Mouse (Mus musculus) megakaryocyte-erythroid progenitor cell, adult 5-6 weeks (primary cell): ENCODE results near the gene Rspo4. TPM values are rescaled to one million over a fixed set of nuclear protein-coding genes. Genes with fewer than 3 reads are reported as not detected.

Source experiments
- ATAC-seq: replicated peaks from 2 replicates; pipeline ENCODE4 v1.8.0; 2016; ENCODE audit warnings: mild to moderate bottlenecking, inconsistent platforms; ENCODE audit not compliant: severe bottlenecking, poor library complexity, low FRiP score, low TSS enrichment
- total RNA-seq, 2 experiments: library from RNA; stranded (forward) in 1 of 2; stranded (reverse) in 1 of 2; fragments of 200-1000, 215-1000 nt in 1 of 2; fragments of >200 nt in 1 of 2; fragmentation: Nextera tagmentation in 1 of 2; gene quantifications; 2 replicates each; pipeline ENCODE4 v1.2.3; 2014 to 2017

The Rspo4 gene
- not detected in 2 replicates for total RNA-seq (2014; fragmentation: Nextera tagmentation)
- not detected in 2 replicates for total RNA-seq (2017)

DNA sequence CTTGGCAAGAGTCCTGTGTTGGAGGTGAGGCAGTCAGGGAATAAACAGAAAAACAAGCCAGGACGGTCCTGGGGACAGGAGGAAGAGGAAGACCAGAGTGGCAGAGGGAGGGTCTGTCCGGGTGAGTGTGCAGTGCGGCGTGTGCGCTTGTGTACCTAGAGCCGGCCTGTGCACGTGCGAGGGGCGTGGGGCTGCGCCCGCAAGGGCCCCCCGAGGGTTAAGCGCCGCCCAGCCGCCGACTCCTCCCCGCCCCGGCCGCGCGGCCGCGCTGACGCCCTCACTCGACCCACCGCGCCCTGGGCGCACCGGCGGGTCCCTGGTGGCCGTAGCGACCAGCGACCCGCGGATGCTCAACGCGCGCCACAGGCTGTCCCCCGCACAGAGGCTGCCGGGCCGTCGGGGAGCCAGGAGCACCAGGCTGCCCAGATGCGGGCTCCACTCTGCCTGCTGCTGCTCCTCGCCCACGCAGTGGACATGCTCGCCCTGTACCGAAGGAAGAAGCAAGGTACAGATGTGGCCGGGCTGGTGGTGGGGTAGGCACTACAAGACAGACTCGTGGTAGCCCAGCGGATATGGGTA lies at the start of gene Rspo4:
TSS of gene Rspo4 (plus strand) at position 280 of the 579 bp plus-strand sequence.
- no peak for ATAC-seq

DNA sequence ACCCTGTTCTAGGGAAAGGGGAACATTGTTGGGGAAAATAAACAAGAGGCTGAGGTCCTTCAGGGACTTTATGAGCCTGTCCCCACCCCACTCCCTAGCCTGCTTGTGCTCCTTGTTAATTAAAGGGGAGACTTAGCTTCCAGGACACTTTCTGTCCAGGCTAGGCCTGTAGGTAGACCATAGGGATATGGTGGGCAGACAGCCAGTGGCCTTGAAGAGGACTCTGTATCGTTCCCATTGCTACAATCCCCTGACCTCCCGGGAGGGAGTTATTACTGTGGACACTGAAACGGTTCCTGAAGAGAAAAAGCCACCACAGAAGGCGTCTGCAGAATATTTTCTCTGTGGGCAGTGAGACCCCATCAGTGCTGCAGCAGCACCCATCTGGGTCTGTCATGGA lies 27.1 kb upstream of the Rspo4 start:
- no peak for ATAC-seq

DNA sequence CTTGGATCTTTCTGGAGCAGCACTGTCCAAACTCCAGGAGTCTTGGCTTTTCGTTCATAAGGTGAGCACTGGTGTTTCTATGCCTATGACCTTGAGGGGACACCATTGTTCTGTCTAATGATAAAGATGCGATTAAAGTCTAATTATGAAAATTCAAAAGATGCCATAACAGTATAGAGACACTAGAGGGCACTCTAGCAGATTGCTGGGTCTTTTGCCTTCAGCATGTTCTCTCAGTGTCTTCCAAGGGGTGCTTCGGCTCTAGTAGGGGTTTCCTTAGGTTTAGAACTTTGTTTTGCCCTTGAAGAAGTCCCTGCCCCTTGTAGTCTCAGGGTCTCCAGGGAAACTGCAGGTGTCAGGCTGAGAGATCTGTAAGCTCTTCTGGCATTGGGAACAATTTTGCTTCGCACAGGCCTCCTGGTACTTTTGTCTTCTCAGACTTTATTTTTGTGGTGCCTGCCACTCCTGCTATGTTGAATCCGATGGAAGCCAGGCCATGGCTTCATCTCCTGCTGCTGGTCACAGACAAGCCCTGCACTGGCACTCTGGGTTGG lies 19.6 kb downstream of the Rspo4 start:
- ATAC-seq = peak; percentile 58; the same call in 1 of the 2 replicates

GRCm38 (mm10) chr2:151864941-151865340 lies 22.2 kb downstream of the Rspo4 start:
- no peak for ATAC-seq

DNA sequence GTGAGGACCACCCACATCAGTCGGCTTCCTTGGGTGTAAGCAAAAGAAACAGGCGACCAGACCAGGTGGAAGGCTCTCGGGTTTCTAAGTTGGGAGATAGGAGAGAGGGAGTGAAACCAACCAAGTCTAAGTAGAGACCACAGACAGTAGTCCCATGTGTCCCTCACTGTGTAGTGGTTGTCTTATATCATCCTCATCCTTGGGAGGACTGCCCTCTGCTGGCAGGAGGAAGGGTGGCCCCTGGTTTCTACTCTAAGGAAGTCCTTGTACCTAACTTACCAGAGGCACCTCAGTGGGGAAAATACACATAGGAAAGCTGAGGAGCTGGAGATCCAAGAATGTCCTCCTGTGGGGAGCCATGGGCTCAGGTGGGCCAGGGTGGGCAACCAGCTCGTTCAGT lies 23.8 kb downstream of the Rspo4 start:
- ATAC-seq = peak; percentile 66

DNA sequence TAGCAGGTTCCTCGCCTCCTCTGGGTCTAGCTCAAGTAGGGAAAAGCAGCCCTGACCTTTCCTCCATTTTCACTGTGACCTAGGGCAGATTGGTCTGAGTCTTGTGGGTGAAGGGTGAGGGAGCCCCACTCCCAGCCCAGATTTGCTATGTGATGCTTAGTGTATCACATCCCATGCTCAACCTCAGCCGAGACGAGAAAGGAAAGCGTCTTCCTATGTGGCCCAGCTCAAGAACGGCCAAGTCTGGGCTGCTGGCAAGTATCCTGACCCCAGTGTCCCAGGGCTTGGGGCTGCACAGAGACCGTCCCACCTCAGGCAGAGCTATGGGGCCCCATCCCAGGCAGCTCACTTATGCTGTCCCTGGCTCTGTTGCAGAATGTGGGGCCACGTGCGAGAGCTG lies 25.5 kb downstream of the Rspo4 start:
- ATAC-seq = no peak

GRCm38 (mm10) chr2:151874551-151874950 lies 31.8 kb downstream of the Rspo4 start:
- 0 out of 2 replicates have a peak, but pooled peaks have one; percentile 30 for ATAC-seq

DNA sequence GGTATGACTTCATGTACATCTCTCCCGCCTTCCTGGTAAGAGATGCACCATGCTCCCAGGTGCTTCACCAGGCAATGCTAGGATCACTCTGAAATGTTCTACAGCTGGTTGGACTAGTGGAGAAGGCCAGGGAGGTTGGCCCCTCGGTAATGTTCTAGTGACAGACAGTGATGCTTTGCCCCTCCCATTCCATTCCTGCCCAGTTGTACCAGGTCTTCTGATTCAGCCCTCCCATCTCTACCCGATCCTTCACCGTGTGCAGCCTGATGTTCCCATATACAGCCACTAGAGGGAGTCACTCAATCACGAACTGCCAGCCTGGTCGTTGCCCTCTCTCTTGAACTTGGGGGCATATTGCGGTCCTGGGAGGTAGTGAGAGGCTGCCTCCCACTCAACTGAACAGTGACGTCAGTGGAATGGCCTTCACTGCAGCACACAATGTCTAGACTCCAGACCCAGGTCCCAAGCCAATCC lies 33.3 kb downstream of the Rspo4 start:
- peak; percentile 93 for ATAC-seq

GRCm38 (mm10) chr2:151878645-151879044 lies 35.9 kb downstream of the Rspo4 start:
- no peak for ATAC-seq

DNA sequence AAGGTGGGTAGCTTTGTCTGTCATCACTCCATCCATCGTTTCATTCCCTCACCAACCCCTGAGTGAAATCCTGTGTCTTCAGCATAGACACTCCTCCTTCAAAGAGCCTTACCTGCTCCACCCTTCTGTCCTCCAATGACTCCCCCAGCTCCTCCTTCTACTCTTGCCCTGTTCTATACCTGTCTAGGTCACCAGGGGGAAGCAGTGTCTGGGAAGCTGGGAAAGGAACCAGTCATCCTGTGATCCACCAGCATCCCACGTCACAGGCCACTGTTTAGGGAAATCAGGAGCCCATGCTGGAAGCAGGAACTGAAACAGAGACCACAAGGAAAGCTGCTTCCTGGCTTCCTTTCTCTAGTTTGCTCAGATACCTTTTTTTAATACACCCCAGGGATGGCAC lies 37.0 kb downstream of the Rspo4 start:
- ATAC-seq = no peak

DNA sequence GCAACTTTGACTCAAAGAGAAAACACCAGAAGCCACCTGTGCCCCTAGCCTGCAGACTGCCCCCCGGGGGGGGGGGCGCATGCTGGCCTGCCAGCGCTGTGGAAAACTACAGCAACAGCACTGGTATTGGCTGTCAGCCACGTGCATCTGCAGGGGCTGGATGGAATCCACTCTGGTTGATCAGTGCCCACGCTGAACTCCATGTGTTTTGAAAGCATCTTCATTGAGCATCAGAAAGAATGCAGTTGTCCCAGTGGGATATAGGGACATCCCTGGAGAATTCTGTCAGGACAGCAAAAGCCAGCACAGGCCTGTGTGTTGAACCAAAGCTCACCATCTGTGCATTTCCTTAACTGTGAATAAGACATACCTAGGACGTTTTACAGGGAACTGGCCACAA lies 48.3 kb downstream of the Rspo4 start:
- no peak for ATAC-seq

DNA sequence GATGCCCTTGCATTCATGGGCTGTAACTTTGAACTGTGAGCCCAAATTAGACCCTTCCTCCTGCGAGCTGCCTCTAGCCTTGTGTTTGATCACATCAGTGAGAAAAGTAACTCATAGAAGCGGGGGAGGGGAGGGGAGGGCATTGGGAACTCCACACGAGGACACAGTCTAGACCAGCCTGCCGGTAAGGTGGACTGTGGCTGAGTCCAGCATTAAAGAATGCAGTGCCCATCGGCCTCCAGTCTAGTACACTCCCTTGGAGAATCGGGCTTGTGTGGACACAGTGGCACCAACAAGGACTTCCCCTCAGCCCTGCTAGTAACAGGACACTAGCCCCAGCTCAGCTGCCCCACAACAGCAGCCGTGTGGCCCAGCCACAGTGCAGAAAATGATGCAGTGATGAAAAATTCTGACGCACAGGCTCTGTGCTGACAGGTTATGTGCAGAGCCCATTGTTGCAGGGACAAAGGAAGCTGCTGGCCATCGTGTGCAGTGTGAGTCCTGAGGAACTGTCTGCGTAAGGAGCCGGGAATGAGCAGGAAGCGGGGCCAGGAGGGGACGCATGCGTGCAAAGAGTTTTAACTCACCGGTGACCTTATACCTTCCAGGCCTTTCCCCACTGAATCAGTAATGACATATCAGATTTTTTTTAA lies 50.5 kb downstream of the Rspo4 start:
- ATAC-seq = no peak

- ATAC-seq = no peak
Observed at GRCm38 (mm10) chr2:151894209-151894980, 51.7 kb downstream of the Rspo4 start.

- no peak for ATAC-seq
Observed at GRCm38 (mm10) chr2:151895911-151896310, 53.2 kb downstream of the Rspo4 start.

DNA sequence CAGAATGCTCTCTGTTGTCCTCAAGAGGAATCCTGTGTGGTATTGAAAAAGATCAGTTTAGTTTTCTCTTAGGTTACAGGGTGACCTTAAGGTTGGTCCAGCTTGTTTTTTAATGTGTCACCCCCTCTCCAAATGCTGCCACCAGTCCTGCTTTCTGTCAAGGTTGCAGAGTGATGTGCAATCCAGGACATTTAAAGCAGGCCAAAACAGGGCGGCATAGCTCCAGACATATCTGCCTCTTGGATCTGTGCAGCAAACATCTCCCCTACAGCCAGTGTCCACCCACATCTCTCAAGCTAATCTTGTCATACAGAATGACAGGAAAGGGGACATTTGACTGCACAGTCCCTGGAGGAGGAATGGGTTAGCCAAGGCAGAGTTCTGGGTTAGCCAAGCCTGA lies 55.4 kb downstream of the Rspo4 start:
- no peak for ATAC-seq

DNA sequence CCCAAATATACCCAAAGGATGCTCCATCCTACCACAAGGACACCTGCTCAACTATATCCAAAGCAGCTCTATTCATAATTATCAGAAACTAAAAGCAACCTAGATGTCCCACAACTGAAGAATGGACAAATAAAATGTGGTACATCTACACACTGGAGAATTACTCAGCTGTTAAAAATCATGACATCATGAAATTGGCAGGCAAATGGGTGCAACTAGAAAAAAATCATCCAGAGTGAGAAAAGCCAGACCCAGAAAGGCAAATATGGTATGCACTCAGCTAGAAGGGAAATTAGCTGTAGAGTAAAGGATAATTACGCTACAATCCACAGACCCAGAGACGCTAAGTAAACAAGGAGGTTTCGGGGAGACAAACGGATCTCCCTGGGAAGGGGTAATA lies 58.1 kb downstream of the Rspo4 start:
- no peak for ATAC-seq

DNA sequence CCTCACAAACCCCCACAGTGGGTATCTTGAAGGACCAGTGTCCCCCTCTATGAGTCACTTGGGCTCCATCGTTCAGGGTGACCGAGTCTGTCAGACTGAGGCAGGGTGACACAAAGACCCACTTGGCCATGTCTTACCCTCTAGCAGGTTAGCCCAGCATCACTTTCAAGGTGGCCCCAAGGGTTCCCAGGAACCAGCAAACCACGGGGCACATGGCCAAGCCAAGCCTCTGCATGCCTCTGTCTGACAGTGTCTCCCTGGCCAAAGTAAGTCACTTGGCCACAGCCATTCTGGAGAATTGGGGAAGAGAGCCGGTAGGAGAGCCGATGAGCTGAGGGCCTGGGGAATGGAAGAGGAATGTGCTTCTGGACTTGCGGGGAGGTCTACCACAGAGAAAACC lies 60.5 kb downstream of the Rspo4 start:
- no peak for ATAC-seq

DNA sequence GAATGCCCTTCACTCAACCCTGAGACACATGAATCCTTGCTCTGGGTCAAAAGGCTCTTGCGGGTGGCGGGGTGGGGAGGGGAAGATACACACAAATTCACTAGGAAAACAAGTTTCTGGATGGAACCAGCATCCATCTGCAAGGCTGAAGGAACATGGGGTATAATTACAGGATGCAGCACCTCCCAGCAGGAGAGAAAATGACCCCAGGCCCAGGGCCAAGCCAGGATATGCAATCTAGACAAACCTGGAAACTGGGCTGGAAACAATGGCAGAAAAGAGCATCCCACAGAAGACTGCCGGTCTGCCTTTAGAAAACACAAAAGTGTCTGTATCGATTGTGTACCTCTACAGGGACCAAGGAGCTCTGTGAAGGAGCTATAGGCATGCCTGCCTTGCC lies 61.2 kb downstream of the Rspo4 start:
- ATAC-seq = no peak

DNA sequence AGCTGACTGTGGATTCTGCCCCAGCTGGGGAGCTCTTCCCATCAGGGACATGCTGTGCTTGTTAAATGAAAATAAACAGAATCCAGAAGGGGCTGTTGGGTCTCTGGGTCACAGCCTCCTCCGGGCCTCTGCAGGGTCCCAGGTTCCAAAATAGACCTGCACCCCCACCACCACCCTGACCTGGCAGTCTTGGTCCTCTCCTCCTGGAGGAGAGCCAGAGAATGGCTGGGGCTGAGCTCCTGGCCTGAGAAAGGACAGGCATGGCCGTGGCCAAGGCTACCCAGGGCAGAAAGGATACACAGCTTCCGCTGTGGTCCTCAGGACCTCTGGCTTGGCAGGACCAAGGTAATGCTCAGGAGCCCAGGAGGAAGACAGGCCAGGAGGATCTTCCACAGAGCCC lies 61.9 kb downstream of the Rspo4 start:
- ATAC-seq = no peak

GRCm38 (mm10) chr2:151907020-151907419 lies 64.3 kb downstream of the Rspo4 start:
- ATAC-seq = no peak
